Mouse (Mus musculus): ENCODE data around the gene Brd4. TPM values are rescaled to one million over a fixed set of nuclear protein-coding genes. Genes with fewer than 3 reads are reported as not detected.

Gene Brd4
- polyA plus RNA-seq, 1 experiment from 2014 or later: 117 TPM

DNA sequence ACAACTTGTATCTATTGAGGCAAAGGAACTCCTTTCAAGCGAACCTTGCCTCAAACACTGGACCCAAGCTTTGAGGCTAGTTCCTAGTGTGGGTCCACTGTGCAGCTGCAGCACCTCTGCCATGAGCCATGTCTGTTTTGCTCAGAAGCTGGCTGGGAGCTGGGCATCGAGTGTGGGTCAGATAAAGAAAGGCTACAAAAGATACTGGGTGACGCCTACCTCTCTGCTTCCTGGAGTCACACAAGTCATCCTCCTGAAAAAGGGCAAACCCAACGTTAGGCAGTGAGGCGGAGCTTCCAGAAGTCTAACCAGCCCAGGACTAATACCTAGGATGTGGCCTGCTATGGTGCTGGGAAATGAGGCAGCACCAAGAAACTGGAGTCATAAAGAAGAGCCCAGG is 29.4 kb upstream of the Brd4 start:
- Histone ChIP-seq H3K36me3 (peaks cover 94% of the 10 kb centered on the region), H3K27me3 (no peaks in the 10 kb centered on the region), H3K4me1 (peaks cover 4% of the 10 kb centered on the region; the same call in 1 of the 2 replicates), H3K9me3 (no peaks in the 10 kb centered on the region), H3K4me3 (no peak overlapping the region), H3K9ac (no peak overlapping the region), H3K4me2 (no peak overlapping the region), H3K27ac (no peak overlapping the region)
- no peak for ATAC-seq (ENCODE audit: insufficient number of reproducible peaks, insufficient read depth, low FRiP score, low TSS enrichment, low read depth)
- WGBS: 82% methylated on average over 5 of the region's 5 CpGs

DNA sequence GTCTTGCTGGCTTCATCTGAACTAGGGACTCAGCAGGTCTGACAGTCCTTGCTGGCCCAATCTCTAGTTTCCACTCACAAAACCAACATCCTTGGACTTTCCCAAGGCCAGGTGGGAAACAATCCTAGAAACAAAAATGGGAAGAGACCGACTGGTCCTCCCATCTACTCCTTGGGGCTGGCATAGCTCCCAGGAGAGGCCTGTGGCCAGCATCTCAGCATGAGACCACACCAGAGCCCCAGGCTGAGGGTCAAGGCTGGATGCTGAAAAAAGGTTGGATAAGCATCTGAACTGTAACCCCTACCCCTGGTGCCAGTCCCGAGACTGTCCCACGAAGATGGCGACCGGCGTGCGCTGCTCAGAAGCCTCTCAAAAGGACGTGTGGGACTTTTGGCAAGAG is 28.3 kb upstream of the Brd4 start:
- ATAC-seq (ENCODE audit: insufficient number of reproducible peaks, insufficient read depth, low FRiP score, low TSS enrichment, low read depth): no peak
- Histone ChIP-seq H3K27ac (no peak overlapping the region), H3K36me3 (peaks cover 100% of the 10 kb centered on the region), H3K9ac (no peak overlapping the region), H3K4me1 (no peaks in the 10 kb centered on the region), H3K4me2 (no peak overlapping the region), H3K27me3 (no peaks in the 10 kb centered on the region), H3K4me3 (no peak overlapping the region), H3K9me3 (no peaks in the 10 kb centered on the region)
- 92% methylated on average over 8 of the region's 8 CpGs for WGBS

DNA sequence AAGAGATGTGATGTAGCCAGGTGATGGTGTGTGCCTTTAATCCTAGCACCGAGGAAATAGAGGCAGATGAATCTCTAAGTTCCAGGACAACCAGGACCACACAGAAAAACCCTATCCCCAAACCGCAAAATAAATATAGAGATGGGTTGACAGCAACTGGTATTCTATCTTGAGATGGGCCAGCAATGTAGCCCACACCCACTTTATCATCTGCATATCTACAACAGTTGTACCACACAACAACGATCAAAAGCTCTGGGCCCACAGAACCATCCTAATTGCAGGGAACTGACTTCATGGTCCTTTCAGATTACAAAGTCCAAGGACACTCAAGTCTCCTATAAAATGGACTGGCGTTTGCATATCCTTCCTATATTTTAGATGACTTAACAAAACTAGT is 23.4 kb upstream of the Brd4 start:
- H3K36me3 ChIP-seq: peaks cover 100% of the 10 kb centered on the region
- H3K4me2 ChIP-seq: no peak overlapping the region
- no peak overlapping the region for H3K4me3 ChIP-seq
- H3K4me1 ChIP-seq: no peaks in the 10 kb centered on the region
- H3K9me3 ChIP-seq: no peaks in the 10 kb centered on the region
- no peak overlapping the region for H3K27ac ChIP-seq
- 94% methylated on average over 4 of the region's 4 CpGs for WGBS
- ATAC-seq (ENCODE audit: insufficient number of reproducible peaks, insufficient read depth, low FRiP score, low TSS enrichment, low read depth): no peak
- H3K9ac ChIP-seq: no peak overlapping the region
- no peaks in the 10 kb centered on the region for H3K27me3 ChIP-seq

DNA sequence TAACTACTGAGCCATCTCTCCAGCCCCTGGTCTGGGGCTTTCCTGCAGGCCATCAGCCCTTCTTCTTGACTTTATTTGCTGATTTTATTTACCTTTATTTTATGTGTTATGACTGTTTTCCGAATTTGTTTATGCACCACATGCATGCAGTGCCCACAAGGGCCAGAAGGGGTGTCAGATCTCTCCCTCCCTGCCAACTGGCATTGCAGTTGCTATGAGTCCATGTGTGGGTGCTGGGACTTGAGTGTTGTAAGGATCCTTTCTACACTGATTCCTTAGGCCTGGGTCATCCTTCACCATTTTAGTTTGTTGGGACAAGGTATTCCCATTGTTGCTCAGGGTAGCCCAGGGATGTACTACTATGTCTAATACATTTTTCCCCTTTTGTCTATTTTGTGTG is 13.6 kb upstream of the Brd4 start:
- H3K36me3 ChIP-seq: peaks cover 1% of the 10 kb centered on the region; the same call in 1 of the 2 replicates
- H3K27ac ChIP-seq: no peak overlapping the region
- H3K9ac ChIP-seq: no peak overlapping the region
- no peaks in the 10 kb centered on the region for H3K4me1 ChIP-seq
- ATAC-seq (ENCODE audit: insufficient number of reproducible peaks, insufficient read depth, low FRiP score, low TSS enrichment, low read depth): no peak
- no peaks in the 10 kb centered on the region for H3K27me3 ChIP-seq
- H3K9me3 ChIP-seq: no peaks in the 10 kb centered on the region
- H3K4me3 ChIP-seq: no peak overlapping the region
- WGBS: 90% methylated on average over 1 of the region's 1 CpGs
- H3K4me2 ChIP-seq: no peak overlapping the region

DNA sequence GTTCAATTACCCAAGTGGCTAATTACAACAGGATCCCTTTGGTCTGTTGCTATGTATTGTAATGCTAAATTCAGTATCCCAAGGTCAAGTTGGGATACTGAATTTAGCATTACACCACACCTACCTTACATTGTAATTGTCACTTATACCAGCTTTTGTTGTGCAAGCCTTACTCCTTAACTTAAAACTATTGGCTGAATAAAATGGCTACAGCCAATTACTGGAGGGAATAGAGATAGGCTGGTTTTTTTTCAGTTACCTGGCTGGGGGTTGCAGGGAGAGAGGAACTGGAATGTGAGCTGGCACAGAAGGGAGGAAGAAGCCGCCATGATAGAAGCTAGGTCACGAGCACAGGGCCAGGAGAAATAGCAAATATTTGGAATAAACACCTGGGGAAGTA is 11.4 kb upstream of the Brd4 start:
- H3K4me3 ChIP-seq: no peak overlapping the region
- H3K36me3 ChIP-seq: no peaks in the 10 kb centered on the region
- 93% methylated on average over 2 of the region's 2 CpGs for WGBS
- no peak for ATAC-seq (ENCODE audit: insufficient number of reproducible peaks, insufficient read depth, low FRiP score, low TSS enrichment, low read depth)
- no peaks in the 10 kb centered on the region for H3K27me3 ChIP-seq
- no peaks in the 10 kb centered on the region for H3K4me1 ChIP-seq
- 0 out of 2 replicates have a peak, but pooled peaks cover 3% of the 10 kb centered on the region for H3K9me3 ChIP-seq
- H3K4me2 ChIP-seq: no peak overlapping the region
- H3K9ac ChIP-seq: no peak overlapping the region
- no peak overlapping the region for H3K27ac ChIP-seq

DNA sequence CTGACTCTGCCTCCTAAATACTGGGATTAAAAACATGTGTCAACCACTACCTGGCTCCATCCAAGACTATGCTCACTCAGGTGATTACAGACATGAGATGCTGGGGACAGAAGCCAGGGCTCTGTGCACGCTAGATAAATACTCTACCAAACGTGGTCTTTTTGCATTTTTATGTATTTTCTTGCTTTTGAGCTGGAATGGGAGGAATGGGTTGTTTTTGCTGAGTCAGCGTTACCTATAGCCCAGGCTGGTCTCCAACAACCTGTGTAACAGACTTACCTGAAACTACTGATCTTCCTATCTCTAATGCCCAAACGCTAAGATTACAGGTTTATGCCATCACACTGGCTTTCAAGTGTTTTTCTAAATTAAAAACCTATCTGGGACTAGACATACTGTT is 10.6 kb upstream of the Brd4 start:
- Histone ChIP-seq H3K4me2 (no peak overlapping the region), H3K4me1 (no peaks in the 10 kb centered on the region), H3K27ac (no peak overlapping the region), H3K4me3 (no peak overlapping the region), H3K27me3 (no peaks in the 10 kb centered on the region), H3K9me3 (0 out of 2 replicates have a peak, but pooled peaks cover 3% of the 10 kb centered on the region), H3K9ac (no peak overlapping the region), H3K36me3 (no peaks in the 10 kb centered on the region)
- no peak for ATAC-seq (ENCODE audit: insufficient number of reproducible peaks, insufficient read depth, low FRiP score, low TSS enrichment, low read depth)
- WGBS: 79% methylated on average over 4 of the region's 4 CpGs

DNA sequence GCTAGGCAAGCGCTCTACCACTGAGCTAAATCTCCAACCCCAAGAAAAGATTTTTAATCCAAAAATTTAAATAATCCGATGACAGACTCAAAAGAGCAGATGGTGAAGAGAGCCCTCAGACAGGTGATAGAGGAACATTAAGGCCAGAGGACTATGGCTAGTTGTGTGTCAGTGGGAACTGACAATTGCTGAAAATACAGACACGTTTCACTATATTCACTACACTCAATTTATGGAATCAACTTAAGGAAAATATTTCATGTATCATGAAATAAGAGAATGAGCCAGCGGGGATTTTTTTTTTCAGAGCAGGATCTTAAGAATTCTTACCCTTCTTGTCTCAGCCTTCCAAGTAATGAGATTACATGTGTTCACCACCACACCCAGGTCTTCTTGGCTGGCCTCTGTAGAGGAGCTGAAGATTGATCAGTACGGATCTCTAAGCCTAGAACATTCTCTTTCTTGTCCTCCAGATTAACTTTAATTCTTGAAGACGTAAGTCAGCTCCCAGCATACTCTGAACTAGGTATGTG is 682 bp upstream of the Brd4 start:
- no peak for ATAC-seq (ENCODE audit: insufficient number of reproducible peaks, insufficient read depth, low FRiP score, low TSS enrichment, low read depth)
- Histone ChIP-seq H3K4me3 (peak overlapping the region; percentile 97), H3K36me3 (no peaks in the 10 kb centered on the region), H3K4me2 (peak overlapping the region; percentile 74), H3K4me1 (peaks cover 34% of the 10 kb centered on the region), H3K9me3 (no peaks in the 10 kb centered on the region), H3K9ac (peak overlapping the region; percentile 98), H3K27me3 (no peaks in the 10 kb centered on the region), H3K27ac (peak overlapping the region; percentile 99)
- 47% methylated on average over 6 of the region's 6 CpGs for WGBS

DNA sequence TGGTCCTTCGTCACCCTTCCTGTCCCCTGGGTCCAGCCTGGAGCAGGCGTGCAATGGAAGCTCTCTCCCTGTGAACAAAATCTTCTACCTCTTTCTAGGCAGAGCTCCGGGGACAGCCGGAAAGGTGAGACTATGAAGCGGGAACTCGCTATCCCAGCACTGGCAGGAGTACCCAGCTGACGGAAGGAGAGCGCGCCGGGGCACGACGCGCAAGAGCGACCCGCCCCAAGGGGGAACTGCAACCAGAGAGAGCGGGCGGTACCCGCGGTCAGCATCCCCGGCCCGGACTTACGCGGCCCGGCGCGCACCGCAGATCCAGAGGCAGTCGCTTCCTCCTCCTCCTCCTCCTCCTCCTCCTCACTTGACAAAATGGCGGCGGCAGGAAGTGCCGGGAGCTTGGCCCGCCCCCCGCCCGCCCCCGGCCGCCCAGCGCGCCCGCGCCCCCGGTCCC is 726 bp downstream of the Brd4 start:
- peak overlapping the region; percentile 97 for H3K4me3 ChIP-seq
- peaks cover 34% of the 10 kb centered on the region for H3K4me1 ChIP-seq
- H3K36me3 ChIP-seq: no peaks in the 10 kb centered on the region
- H3K27me3 ChIP-seq: no peaks in the 10 kb centered on the region
- no peaks in the 10 kb centered on the region for H3K9me3 ChIP-seq
- H3K27ac ChIP-seq: peak overlapping the region; percentile 99
- peak overlapping the region; percentile 74 for H3K4me2 ChIP-seq
- ATAC-seq (ENCODE audit: insufficient number of reproducible peaks, insufficient read depth, low FRiP score, low TSS enrichment, low read depth): peak; percentile 62
- H3K9ac ChIP-seq: peak overlapping the region; percentile 98
- under 1% methylated on average over 35 of the region's 41 CpGs for WGBS

DNA sequence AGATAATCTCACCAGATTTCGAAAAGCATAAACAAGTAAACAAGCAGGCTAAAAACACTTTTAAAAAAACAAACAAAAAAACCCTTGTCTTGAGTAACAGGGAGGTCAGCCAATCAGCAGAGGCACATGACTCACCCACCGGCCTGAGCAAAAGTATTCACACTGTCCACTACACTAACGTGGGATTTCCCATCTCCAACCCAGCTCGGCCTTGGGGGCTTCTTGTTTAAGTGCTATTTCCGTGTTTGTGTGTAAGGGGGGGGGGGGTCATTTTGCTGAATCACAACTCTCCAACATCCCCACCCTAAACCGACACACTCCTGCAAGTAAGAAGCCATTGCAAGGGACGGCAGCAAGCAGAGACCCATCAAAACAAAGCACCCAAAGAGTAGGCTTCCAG is 1.2 kb downstream of the Brd4 start:
- no peak for ATAC-seq (ENCODE audit: insufficient number of reproducible peaks, insufficient read depth, low FRiP score, low TSS enrichment, low read depth)
- H3K4me2 ChIP-seq: peak overlapping the region; percentile 74
- H3K36me3 ChIP-seq: no peaks in the 10 kb centered on the region
- H3K4me3 ChIP-seq: peak overlapping the region; percentile 97
- 9% methylated on average over 7 of the region's 7 CpGs for WGBS
- H3K27ac ChIP-seq: peak overlapping the region; percentile 99
- peaks cover 34% of the 10 kb centered on the region for H3K4me1 ChIP-seq
- H3K27me3 ChIP-seq: no peaks in the 10 kb centered on the region
- peak overlapping the region; percentile 98 for H3K9ac ChIP-seq
- H3K9me3 ChIP-seq: no peaks in the 10 kb centered on the region

DNA sequence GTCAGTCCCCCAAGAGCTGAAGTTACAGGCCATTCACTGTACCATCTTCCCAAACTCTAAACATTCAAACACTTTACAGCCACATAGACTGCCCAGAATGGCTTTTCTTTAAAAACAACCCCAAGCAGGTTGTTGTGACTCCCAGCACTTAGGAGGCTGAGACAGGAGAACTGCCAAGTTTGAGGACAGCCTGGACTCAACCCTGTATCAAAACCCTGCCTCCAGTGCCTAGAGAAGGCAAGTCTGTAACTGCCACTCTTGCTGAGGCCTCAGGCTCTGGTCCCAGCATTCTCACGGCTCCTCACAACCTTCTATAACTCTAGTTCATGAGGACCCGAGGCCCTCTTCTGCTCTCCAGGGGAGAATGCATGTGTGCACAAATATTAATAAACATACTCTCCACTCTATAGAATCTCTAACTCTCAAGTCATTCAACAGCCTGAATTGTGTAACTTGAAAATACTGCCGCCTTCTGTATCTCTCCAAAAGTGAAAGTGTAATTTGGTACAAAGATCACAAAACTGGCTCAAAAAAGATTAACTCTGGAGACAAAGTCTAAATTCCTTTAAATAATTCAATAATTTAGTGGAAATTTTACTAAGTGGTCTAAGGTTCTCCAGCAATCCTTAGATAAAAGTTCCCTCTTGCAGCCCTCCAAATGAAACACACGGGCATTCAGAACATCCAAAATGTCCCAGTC is 2.8 kb downstream of the Brd4 start:
- no peaks in the 10 kb centered on the region for H3K36me3 ChIP-seq
- 81% methylated on average over 4 of the region's 4 CpGs for WGBS
- no peak overlapping the region for H3K4me3 ChIP-seq
- peak overlapping the region; percentile 22; the same call in 1 of the 2 replicates for H3K4me2 ChIP-seq
- no peak overlapping the region for H3K27ac ChIP-seq
- peaks cover 30% of the 10 kb centered on the region for H3K4me1 ChIP-seq
- H3K27me3 ChIP-seq: no peaks in the 10 kb centered on the region
- ATAC-seq (ENCODE audit: insufficient number of reproducible peaks, insufficient read depth, low FRiP score, low TSS enrichment, low read depth): no peak
- no peaks in the 10 kb centered on the region for H3K9me3 ChIP-seq
- H3K9ac ChIP-seq: no peak overlapping the region

DNA sequence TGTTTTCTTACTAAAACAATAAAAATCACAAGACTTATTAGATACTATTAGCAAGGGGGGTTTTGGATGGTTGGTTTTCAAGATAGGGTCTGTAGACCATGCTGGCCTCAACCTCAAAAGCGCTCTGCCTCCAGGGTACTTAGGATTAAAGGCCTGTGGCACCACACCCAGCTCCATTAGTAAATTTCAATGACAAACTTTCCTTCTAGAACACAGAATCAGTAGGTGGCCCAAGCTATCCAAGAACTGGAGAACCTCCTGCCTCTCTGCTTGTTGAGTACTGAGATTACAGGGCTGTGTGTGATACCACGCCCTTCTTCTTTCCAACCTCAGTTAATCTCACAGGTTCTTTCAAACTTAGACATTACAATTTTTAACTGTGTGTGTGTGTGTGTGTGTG is 3.4 kb downstream of the Brd4 start:
- H3K27ac ChIP-seq: no peak overlapping the region
- WGBS: 98% methylated on average over 2 of the region's 2 CpGs
- H3K4me2 ChIP-seq: no peak overlapping the region
- no peaks in the 10 kb centered on the region for H3K9me3 ChIP-seq
- H3K9ac ChIP-seq: no peak overlapping the region
- H3K27me3 ChIP-seq: no peaks in the 10 kb centered on the region
- no peaks in the 10 kb centered on the region for H3K36me3 ChIP-seq
- H3K4me3 ChIP-seq: no peak overlapping the region
- no peak for ATAC-seq (ENCODE audit: insufficient number of reproducible peaks, insufficient read depth, low FRiP score, low TSS enrichment, low read depth)
- H3K4me1 ChIP-seq: peaks cover 30% of the 10 kb centered on the region

DNA sequence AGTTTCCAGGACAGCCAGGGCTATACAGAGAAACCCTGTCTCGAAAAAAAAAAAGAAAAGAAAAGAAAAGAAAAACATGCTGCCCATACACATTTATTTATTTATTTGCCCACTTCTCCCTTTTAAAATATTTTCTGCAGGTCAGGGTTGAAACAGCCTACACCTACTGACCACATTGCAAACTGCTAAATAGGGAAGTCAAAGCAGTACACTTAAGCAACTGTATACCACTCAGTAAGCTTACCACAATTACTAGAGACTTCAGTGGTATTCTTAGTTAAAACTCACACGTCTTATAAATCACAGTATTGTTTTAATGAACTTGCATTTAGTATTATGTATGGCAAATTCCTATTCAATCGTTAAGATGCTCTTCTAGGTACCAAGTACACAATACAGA is 3.9 kb downstream of the Brd4 start:
- no peak overlapping the region for H3K9ac ChIP-seq
- H3K27ac ChIP-seq: no peak overlapping the region
- no peaks in the 10 kb centered on the region for H3K36me3 ChIP-seq
- H3K4me3 ChIP-seq: no peak overlapping the region
- peaks cover 27% of the 10 kb centered on the region for H3K4me1 ChIP-seq
- no peak for ATAC-seq (ENCODE audit: insufficient number of reproducible peaks, insufficient read depth, low FRiP score, low TSS enrichment, low read depth)
- WGBS: 83% methylated on average over 3 of the region's 3 CpGs
- H3K4me2 ChIP-seq: no peak overlapping the region
- no peaks in the 10 kb centered on the region for H3K9me3 ChIP-seq
- no peaks in the 10 kb centered on the region for H3K27me3 ChIP-seq
